Mouse (Mus musculus) gastrocnemius, postnatal 36 days (tissue): ENCODE results near the gene Mn1. TPM values are rescaled to one million over a fixed set of nuclear protein-coding genes. Genes with fewer than 3 reads are reported as not detected.

ENCODE experiments used
- DNase-seq, 2 experiments: peaks; one replicate each; pipeline ENCODE4 v3.0.0; 2022
- intact Hi-C: fragments of 180-260 bp; cut with DNase I; formaldehyde crosslinking; loops from one replicate; pipeline ENCODE4 v1.15.1; 2025
- long read RNA-seq, 2 experiments: library from polyadenylated mRNA; stranded (forward); transcript quantifications; one replicate each; pipeline ENCODE4 v2.0.0; 2021
- total RNA-seq, 2 experiments: library from RNA; stranded (reverse); gene quantifications; 2 replicates each; pipeline ENCODE4 v1.2.3; 2021

Mn1 gene
- 10 to 100 TPM; 54.9 to 67.2 TPM for total RNA-seq
- long read RNA-seq, experiment 1, full-length matches to known transcripts: 2 of 21 reads
- long read RNA-seq, experiment 1, partial matches to known transcripts: 18 of 21 reads
- long read RNA-seq, experiment 1, other reads (novel, unspliced or antisense): 1 of 21 reads
- long read RNA-seq, experiment 2, full-length matches to known transcripts: 4 of 26 reads
- long read RNA-seq, experiment 2, partial matches to known transcripts: 0 of 26 reads
- long read RNA-seq, experiment 2, other reads (novel, unspliced or antisense): 22 of 26 reads

- peak; percentile 86 to 89 for DNase-seq
- intact Hi-C loops: loop anchor here (5.0 kb wide), 1 partner anchor 386 kb away; no protein-coding TSS in a partner anchor
Measured at GRCm38 (mm10) chr5:111416591-111417374, at the start of gene Mn1. Mn1 (plus strand) TSS chr5:111417362.

- intact Hi-C loops: no loop called here
- no peak for DNase-seq
Measured at GRCm38 (mm10) chr5:111367937-111368517, 49.1 kb upstream of the Mn1 start.

GRCm38 (mm10) chr5:111368576-111368975 lies 48.6 kb upstream of the Mn1 start:
- intact Hi-C loops: no loop called here
- peak in 1 of 2 experiments; percentile 10 for DNase-seq

- peak in 1 of 2 experiments; percentile 10 for DNase-seq
- intact Hi-C loops: no loop called here
Measured at GRCm38 (mm10) chr5:111375616-111376015, 41.5 kb upstream of the Mn1 start.

- peak in 1 of 2 experiments; percentile 11 for DNase-seq
- intact Hi-C loops: no loop called here
Measured at GRCm38 (mm10) chr5:111376276-111377020, 40.7 kb upstream of the Mn1 start.

GRCm38 (mm10) chr5:111378126-111378993 lies 38.8 kb upstream of the Mn1 start:
- intact Hi-C loops: no loop called here
- peak in 1 of 2 experiments; percentile 13 for DNase-seq

- intact Hi-C loops: no loop called here
- no peak for DNase-seq
Measured at GRCm38 (mm10) chr5:111383335-111383734, 33.8 kb upstream of the Mn1 start.

- DNase-seq: no peak
- intact Hi-C loops: no loop called here
Measured at GRCm38 (mm10) chr5:111390911-111391310, 26.3 kb upstream of the Mn1 start.

GRCm38 (mm10) chr5:111391485-111391884 lies 25.7 kb upstream of the Mn1 start:
- intact Hi-C loops: no loop called here
- no peak for DNase-seq

GRCm38 (mm10) chr5:111393346-111394197 lies 23.6 kb upstream of the Mn1 start:
- no peak for DNase-seq
- intact Hi-C loops: no loop called here

GRCm38 (mm10) chr5:111394198-111395053 lies 22.7 kb upstream of the Mn1 start:
- intact Hi-C loops: no loop called here
- DNase-seq: no peak

- intact Hi-C loops: no loop called here
- no peak for DNase-seq
Measured at GRCm38 (mm10) chr5:111395771-111396170, 21.4 kb upstream of the Mn1 start.

GRCm38 (mm10) chr5:111396199-111396598 lies 21.0 kb upstream of the Mn1 start:
- DNase-seq: no peak
- intact Hi-C loops: no loop called here

GRCm38 (mm10) chr5:111398471-111398870 lies 18.7 kb upstream of the Mn1 start:
- DNase-seq: no peak
- intact Hi-C loops: no loop called here

- no peak for DNase-seq
- intact Hi-C loops: no loop called here
Measured at GRCm38 (mm10) chr5:111399271-111399670, 17.9 kb upstream of the Mn1 start.

GRCm38 (mm10) chr5:111401879-111402650 lies 15.1 kb upstream of the Mn1 start:
- intact Hi-C loops: no loop called here
- no peak for DNase-seq

- intact Hi-C loops: no loop called here
- peak in 1 of 2 experiments; percentile 43 for DNase-seq
Measured at GRCm38 (mm10) chr5:111402651-111402996, 14.5 kb upstream of the Mn1 start.
